Mouse (Mus musculus) cerebellum, adult 2 months (tissue): Measurements from ENCODE around the gene Slit3.

ENCODE experiments used
- CTCF ChIP-seq: fragments of 200-500 bp; IDR thresholded peaks from 2 replicates; pipeline ENCODE4 v1.5.1; 2011; ENCODE audit warnings: low read depth, mild to moderate bottlenecking, control low read depth, low read length, moderate library complexity, borderline replicate concordance; ENCODE audit not compliant: insufficient read depth
- POLR2A ChIP-seq: fragments of 200-500 bp; IDR thresholded peaks from 2 replicates; pipeline ENCODE4 v1.6.1; 2011; ENCODE audit warnings: low read length, control low read depth, borderline replicate concordance; ENCODE audit not compliant: insufficient read depth

- TF ChIP-seq CTCF (no peak), POLR2A (no peak)
Measured at GRCm38 (mm10) chr11:35679976-35680375, 559.0 kb downstream of the Slit3 start.
